Mouse (Mus musculus): Measurements from ENCODE around the gene Togaram2. TPM values are rescaled to one million over a fixed set of nuclear protein-coding genes. Genes with fewer than 3 reads are reported as not detected.
A peak's percentile ranks its signal among the peaks of the same experiment; 100 is the strongest.

Gene Togaram2
- polyA plus RNA-seq, 1 experiment from 2014 or later, result 1.2 TPM

- H3K4me3 ChIP-seq (ENCODE audit: low read depth, low read length), result no peak overlapping the region
- H3K27me3 ChIP-seq (ENCODE audit: control insufficient read depth, insufficient read depth, low read length), result no peaks in the 10 kb centered on the region
- H3K27ac ChIP-seq (ENCODE audit: low read depth, low read length), result no peak overlapping the region
- no peaks in the 10 kb centered on the region for H3K36me3 ChIP-seq (ENCODE audit: control insufficient read depth, insufficient read depth, low read length)
- H3K4me1 ChIP-seq (ENCODE audit: control insufficient read depth, insufficient read depth, low read length), result no peaks in the 10 kb centered on the region
- no peak overlapping the region for H3K4me2 ChIP-seq (ENCODE audit: low read depth, low read length)
- no peak overlapping the region for H3K9ac ChIP-seq (replicated peaks; ENCODE audit: low read depth, low read length)
- 84% methylated on average over 1 of the region's 1 CpGs for WGBS
- no peak for ATAC-seq (ENCODE audit: low read depth)
- no peaks in the 10 kb centered on the region for H3K9me3 ChIP-seq (ENCODE audit: control insufficient read depth, low read length)
Observed at GRCm38 (mm10) chr17:71705113-71705512, 32.1 kb downstream of the Togaram2 start.

- no peaks in the 10 kb centered on the region for H3K9me3 ChIP-seq (ENCODE audit: control insufficient read depth, low read length)
- H3K36me3 ChIP-seq (ENCODE audit: control insufficient read depth, insufficient read depth, low read length), result no peaks in the 10 kb centered on the region
- H3K4me1 ChIP-seq (ENCODE audit: control insufficient read depth, insufficient read depth, low read length), result no peaks in the 10 kb centered on the region
- H3K9ac ChIP-seq (replicated peaks; ENCODE audit: low read depth, low read length), result no peak overlapping the region
- no peak for ATAC-seq (ENCODE audit: low read depth)
- H3K27me3 ChIP-seq (ENCODE audit: control insufficient read depth, insufficient read depth, low read length), result no peaks in the 10 kb centered on the region
- no peak overlapping the region for H3K27ac ChIP-seq (ENCODE audit: low read depth, low read length)
- 86% methylated on average over 14 of the region's 14 CpGs for WGBS
- H3K4me3 ChIP-seq (ENCODE audit: low read depth, low read length), result no peak overlapping the region
- H3K4me2 ChIP-seq (ENCODE audit: low read depth, low read length), result no peak overlapping the region
Observed at GRCm38 (mm10) chr17:71705550-71706480, 32.8 kb downstream of the Togaram2 start.

DNA sequence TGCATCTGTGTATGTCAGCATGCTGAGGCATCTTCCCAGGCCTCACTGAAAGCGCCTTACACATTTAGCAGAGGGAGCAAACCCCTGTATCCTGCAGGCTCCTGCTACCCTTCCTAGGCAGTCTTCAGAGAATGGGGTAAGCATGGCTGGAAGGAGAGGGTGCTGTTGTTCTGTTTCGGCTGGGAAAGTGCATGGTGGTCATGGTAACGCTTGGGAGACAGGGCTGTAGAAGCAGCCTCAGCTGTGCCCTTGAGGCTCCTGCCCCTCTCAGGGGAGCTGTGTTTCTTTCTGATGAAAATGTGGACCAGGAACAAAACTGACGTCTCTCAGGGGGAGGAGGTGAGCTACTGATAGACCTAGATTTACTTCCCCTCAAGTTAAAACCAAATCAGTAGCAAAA, 34.7 kb downstream of the Togaram2 start:
- no peak overlapping the region for H3K4me2 ChIP-seq (ENCODE audit: low read depth, low read length)
- ATAC-seq (ENCODE audit: low read depth), result peak; percentile 51; the same call in 1 of the 2 replicates
- no peak overlapping the region for H3K9ac ChIP-seq (replicated peaks; ENCODE audit: low read depth, low read length)
- H3K36me3 ChIP-seq (ENCODE audit: control insufficient read depth, insufficient read depth, low read length), result no peaks in the 10 kb centered on the region
- no peaks in the 10 kb centered on the region for H3K9me3 ChIP-seq (ENCODE audit: control insufficient read depth, low read length)
- H3K27me3 ChIP-seq (ENCODE audit: control insufficient read depth, insufficient read depth, low read length), result no peaks in the 10 kb centered on the region
- WGBS, result 44% methylated on average over 4 of the region's 4 CpGs
- no peak overlapping the region for H3K27ac ChIP-seq (ENCODE audit: low read depth, low read length)
- no peak overlapping the region for H3K4me3 ChIP-seq (ENCODE audit: low read depth, low read length)
- no peaks in the 10 kb centered on the region for H3K4me1 ChIP-seq (ENCODE audit: control insufficient read depth, insufficient read depth, low read length)

DNA sequence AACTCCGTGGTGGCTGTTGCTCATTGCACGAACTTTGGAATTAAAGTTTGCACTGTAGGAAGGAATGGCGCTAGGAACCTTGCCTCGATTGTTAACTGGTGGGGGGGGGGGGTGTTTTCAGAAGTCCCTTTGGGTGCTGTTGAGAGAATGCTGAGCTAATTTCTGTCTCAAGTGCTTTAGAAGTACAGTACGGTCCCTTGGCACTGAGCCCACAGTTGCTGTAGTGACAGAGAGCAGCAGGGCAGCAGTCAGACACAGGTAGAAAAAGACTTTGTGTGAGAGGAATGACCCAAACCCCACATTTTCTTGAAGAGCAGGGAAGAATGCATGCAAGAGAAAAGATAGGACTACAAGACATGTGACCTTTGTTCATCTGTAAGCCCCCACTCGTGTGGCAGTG, 39.2 kb downstream of the Togaram2 start:
- no peak overlapping the region for H3K9ac ChIP-seq (replicated peaks; ENCODE audit: low read depth, low read length)
- no peaks in the 10 kb centered on the region for H3K4me1 ChIP-seq (ENCODE audit: control insufficient read depth, insufficient read depth, low read length)
- H3K36me3 ChIP-seq (ENCODE audit: control insufficient read depth, insufficient read depth, low read length), result no peaks in the 10 kb centered on the region
- 83% methylated on average over 6 of the region's 6 CpGs for WGBS
- no peaks in the 10 kb centered on the region for H3K9me3 ChIP-seq (ENCODE audit: control insufficient read depth, low read length)
- no peak overlapping the region for H3K27ac ChIP-seq (ENCODE audit: low read depth, low read length)
- no peak for ATAC-seq (ENCODE audit: low read depth)
- H3K4me3 ChIP-seq (ENCODE audit: low read depth, low read length), result no peak overlapping the region
- no peaks in the 10 kb centered on the region for H3K27me3 ChIP-seq (ENCODE audit: control insufficient read depth, insufficient read depth, low read length)
- H3K4me2 ChIP-seq (ENCODE audit: low read depth, low read length), result no peak overlapping the region

GRCm38 (mm10) chr17:71715034-71715433, 42.0 kb downstream of the Togaram2 start:
- H3K36me3 ChIP-seq (ENCODE audit: control insufficient read depth, insufficient read depth, low read length), result no peaks in the 10 kb centered on the region
- H3K4me3 ChIP-seq (ENCODE audit: low read depth, low read length), result no peak overlapping the region
- H3K4me1 ChIP-seq (ENCODE audit: control insufficient read depth, insufficient read depth, low read length), result no peaks in the 10 kb centered on the region
- 67% methylated on average over 3 of the region's 3 CpGs for WGBS
- H3K9me3 ChIP-seq (ENCODE audit: control insufficient read depth, low read length), result no peaks in the 10 kb centered on the region
- no peak for ATAC-seq (ENCODE audit: low read depth)
- H3K9ac ChIP-seq (replicated peaks; ENCODE audit: low read depth, low read length), result no peak overlapping the region
- H3K4me2 ChIP-seq (ENCODE audit: low read depth, low read length), result no peak overlapping the region
- H3K27me3 ChIP-seq (ENCODE audit: control insufficient read depth, insufficient read depth, low read length), result no peaks in the 10 kb centered on the region
- no peak overlapping the region for H3K27ac ChIP-seq (ENCODE audit: low read depth, low read length)

DNA sequence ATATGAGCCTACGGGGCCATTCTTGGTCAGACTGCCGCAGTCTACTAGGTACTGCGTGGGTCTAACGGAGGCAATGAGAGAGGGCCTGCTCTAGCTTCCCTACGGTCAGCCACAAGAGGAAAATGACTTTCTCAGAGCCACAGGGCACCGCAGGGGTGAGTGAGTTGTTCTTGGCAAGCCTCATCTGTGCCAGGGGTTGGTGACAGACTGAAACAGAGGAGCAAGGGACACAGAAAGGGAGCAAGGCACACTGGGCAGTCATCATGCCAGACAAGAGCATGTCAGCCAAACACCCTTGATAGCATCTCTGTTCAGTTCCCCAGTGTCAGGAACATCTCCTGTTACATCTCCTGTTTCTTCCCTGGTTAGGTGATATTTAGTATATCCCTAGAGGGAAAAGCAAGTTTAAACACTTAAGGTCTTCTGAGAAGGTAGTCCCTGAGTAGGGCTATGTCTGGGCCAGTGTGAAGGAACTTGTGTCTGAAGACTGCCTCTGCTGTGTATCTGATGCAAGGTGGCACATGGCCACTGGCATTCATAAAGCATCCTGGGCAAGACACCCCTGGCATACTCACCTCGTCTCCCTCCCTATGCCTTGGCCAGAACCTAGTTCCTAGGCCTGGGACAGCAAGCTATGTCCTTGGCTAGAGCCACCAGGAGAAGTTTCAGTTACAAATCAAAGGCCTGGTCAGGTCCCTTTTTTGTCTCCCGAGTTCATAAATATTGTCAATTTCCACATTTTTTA, 45.0 kb downstream of the Togaram2 start:
- no peaks in the 10 kb centered on the region for H3K36me3 ChIP-seq (ENCODE audit: control insufficient read depth, insufficient read depth, low read length)
- H3K9ac ChIP-seq (replicated peaks; ENCODE audit: low read depth, low read length), result no peak overlapping the region
- ATAC-seq (ENCODE audit: low read depth), result no peak
- H3K4me2 ChIP-seq (ENCODE audit: low read depth, low read length), result no peak overlapping the region
- H3K4me3 ChIP-seq (ENCODE audit: low read depth, low read length), result no peak overlapping the region
- H3K4me1 ChIP-seq (ENCODE audit: control insufficient read depth, insufficient read depth, low read length), result no peaks in the 10 kb centered on the region
- H3K27me3 ChIP-seq (ENCODE audit: control insufficient read depth, insufficient read depth, low read length), result no peaks in the 10 kb centered on the region
- no peaks in the 10 kb centered on the region for H3K9me3 ChIP-seq (ENCODE audit: control insufficient read depth, low read length)
- H3K27ac ChIP-seq (ENCODE audit: low read depth, low read length), result no peak overlapping the region
- 84% methylated on average over 8 of the region's 8 CpGs for WGBS

DNA sequence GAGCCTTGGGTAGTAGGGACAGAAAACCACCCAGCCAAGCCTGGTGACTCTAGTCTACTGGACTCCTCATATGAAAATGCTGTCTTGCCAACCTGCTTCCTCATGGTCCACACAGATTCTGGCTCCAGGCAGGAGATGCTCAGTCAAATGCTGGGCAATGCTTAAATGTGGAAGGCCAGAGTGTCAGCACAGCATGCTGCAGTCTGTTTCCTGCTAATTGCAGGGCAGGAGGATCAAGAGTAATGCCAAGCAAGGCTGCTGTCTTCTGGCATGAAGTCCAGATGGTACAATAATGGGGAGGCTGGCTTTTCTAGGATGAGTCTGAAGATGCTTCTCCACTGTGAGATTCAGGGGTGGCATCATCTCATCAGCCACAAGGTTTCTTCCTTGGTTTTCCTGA, 47.4 kb downstream of the Togaram2 start:
- H3K4me2 ChIP-seq (ENCODE audit: low read depth, low read length), result no peak overlapping the region
- H3K27me3 ChIP-seq (ENCODE audit: control insufficient read depth, insufficient read depth, low read length), result no peaks in the 10 kb centered on the region
- H3K9me3 ChIP-seq (ENCODE audit: control insufficient read depth, low read length), result no peaks in the 10 kb centered on the region
- no peak for ATAC-seq (ENCODE audit: low read depth)
- H3K4me1 ChIP-seq (ENCODE audit: control insufficient read depth, insufficient read depth, low read length), result no peaks in the 10 kb centered on the region
- no peaks in the 10 kb centered on the region for H3K36me3 ChIP-seq (ENCODE audit: control insufficient read depth, insufficient read depth, low read length)
- no peak overlapping the region for H3K9ac ChIP-seq (replicated peaks; ENCODE audit: low read depth, low read length)
- H3K4me3 ChIP-seq (ENCODE audit: low read depth, low read length), result no peak overlapping the region
- no peak overlapping the region for H3K27ac ChIP-seq (ENCODE audit: low read depth, low read length)

- Histone ChIP-seq H3K27me3 (ENCODE audit: control insufficient read depth, insufficient read depth, low read length) (no peaks in the 10 kb centered on the region), H3K9ac (replicated peaks; ENCODE audit: low read depth, low read length) (no peak overlapping the region), H3K4me1 (ENCODE audit: control insufficient read depth, insufficient read depth, low read length) (no peaks in the 10 kb centered on the region), H3K36me3 (ENCODE audit: control insufficient read depth, insufficient read depth, low read length) (no peaks in the 10 kb centered on the region), H3K4me2 (ENCODE audit: low read depth, low read length) (no peak overlapping the region), H3K4me3 (ENCODE audit: low read depth, low read length) (no peak overlapping the region), H3K27ac (ENCODE audit: low read depth, low read length) (no peak overlapping the region), H3K9me3 (ENCODE audit: control insufficient read depth, low read length) (no peaks in the 10 kb centered on the region)
- ATAC-seq (ENCODE audit: low read depth), result no peak
- 77% methylated on average over 3 of the region's 3 CpGs for WGBS
Observed at GRCm38 (mm10) chr17:71721019-71721418, 48.0 kb downstream of the Togaram2 start.

- ATAC-seq (ENCODE audit: low read depth), result no peak
- no peaks in the 10 kb centered on the region for H3K27me3 ChIP-seq (ENCODE audit: control insufficient read depth, insufficient read depth, low read length)
- H3K36me3 ChIP-seq (ENCODE audit: control insufficient read depth, insufficient read depth, low read length), result no peaks in the 10 kb centered on the region
- no peaks in the 10 kb centered on the region for H3K9me3 ChIP-seq (ENCODE audit: control insufficient read depth, low read length)
- H3K4me1 ChIP-seq (ENCODE audit: control insufficient read depth, insufficient read depth, low read length), result no peaks in the 10 kb centered on the region
- no peak overlapping the region for H3K4me2 ChIP-seq (ENCODE audit: low read depth, low read length)
- H3K27ac ChIP-seq (ENCODE audit: low read depth, low read length), result no peak overlapping the region
- 77% methylated on average over 2 of the region's 2 CpGs for WGBS
- H3K4me3 ChIP-seq (ENCODE audit: low read depth, low read length), result no peak overlapping the region
- no peak overlapping the region for H3K9ac ChIP-seq (replicated peaks; ENCODE audit: low read depth, low read length)
Observed at GRCm38 (mm10) chr17:71730655-71731054, 57.6 kb downstream of the Togaram2 start.
